Mouse (Mus musculus) liver, embryonic 14.5 days (tissue): Measurements from ENCODE around the gene Olfr1167.

Source experiments
- CTCF ChIP-seq: IDR thresholded peaks from 2 replicates; pipeline ENCODE4 v1.5.1; 2016; ENCODE audit warnings: antibody characterized with exemption, low read depth, control low read depth
- EP300 ChIP-seq: IDR thresholded peaks from 2 replicates; pipeline ENCODE4 v1.6.1; 2016; ENCODE audit warnings: antibody characterized with exemption, low read depth

DNA sequence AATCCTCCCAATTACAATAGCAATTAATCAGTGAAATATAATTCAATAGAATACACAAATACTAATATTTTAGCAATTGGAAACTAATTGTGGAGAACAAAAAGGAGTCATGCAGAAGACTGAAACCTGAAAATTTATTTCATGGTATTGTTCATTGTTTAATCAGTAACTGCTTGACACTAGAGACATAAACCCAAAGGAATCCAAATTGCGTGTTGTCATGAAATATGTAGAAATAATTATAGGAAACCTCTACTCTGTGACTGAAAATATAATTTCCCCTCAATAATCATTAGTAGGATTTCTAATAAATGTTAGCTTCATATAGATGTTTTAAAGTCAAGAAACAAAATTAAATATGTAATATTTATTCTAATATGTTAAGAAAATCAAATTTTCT lies 26.8 kb downstream of the Olfr1167 start, which contains the start of gene Olfr1166:
- TF ChIP-seq CTCF (no peak), EP300 (no peak)
